In the genomic region with DNA sequence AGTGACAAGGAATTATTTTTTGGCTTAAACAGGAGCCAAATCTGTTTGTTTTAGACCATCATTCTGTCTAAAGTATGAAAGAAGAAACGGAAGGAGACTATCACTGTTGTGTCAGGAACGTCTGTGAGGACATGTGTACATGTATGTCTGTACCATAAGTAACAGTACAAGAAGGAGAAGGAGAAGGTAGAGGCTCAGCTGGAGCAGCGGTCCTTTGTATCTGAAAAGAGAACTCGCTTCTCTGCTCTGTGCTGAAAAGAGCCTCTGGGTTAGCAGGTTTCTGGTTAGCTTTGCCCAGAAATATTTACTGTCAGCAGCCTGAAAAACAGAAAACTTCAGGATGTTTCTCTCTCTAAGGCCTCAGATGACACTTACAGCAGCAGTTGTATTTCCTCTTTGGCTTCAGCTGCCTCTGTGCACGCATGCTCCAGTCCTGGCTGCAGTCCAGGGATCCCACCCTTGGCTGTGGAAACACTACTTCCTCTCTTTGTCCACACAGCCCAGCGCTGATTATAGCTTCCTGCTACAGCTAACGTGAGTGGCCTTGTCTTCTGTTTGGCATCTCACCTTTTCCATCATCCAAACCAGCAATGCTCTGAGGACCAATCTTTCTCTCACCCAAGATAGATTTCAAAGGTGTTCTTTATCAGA, we compare ENCODE assay signal across 9 mouse cellular contexts.
DNase-seq lines count a peak whose midpoint lies in the region; ATAC-seq and TF ChIP-seq lines count a peak whose summit lies in the region.
"Had no signal": no experiment of that assay in that cellular context is flagged by ENCODE, and none has a peak within 500 bp of the region (broad histone marks: within the 10 kb centered on the region; RNA-seq: fewer than 3 reads in every experiment).

No protein-coding gene starts in this region.

- no peaks in the 10 kb centered on the region for H3K36me3 ChIP-seq in heart, embryonic 13.5 days
- no peaks in the 10 kb centered on the region for H3K36me3 ChIP-seq in lung, embryonic 16.5 days (ENCODE audit: control insufficient read depth, insufficient read depth, low read length)
- H3K36me3 ChIP-seq in small intestine, adult 2 months (ENCODE audit: control insufficient read depth, insufficient read depth, low read length), result no peaks in the 10 kb centered on the region
- H3K36me3 ChIP-seq: hindbrain, embryonic 15.5 days had no signal

- H3K9me3 ChIP-seq in heart, embryonic 13.5 days, result no peaks in the 10 kb centered on the region
- no peaks in the 10 kb centered on the region for H3K9me3 ChIP-seq in lung, embryonic 16.5 days (ENCODE audit: control insufficient read depth, low read length)
- H3K9me3 ChIP-seq: hindbrain, embryonic 15.5 days had no signal

- TF ChIP-seq CTCF in small intestine, adult 2 months (IDR thresholded peaks at IDR 0.05; ENCODE audit: extremely low read depth, insufficient read length, insufficient replicate concordance, low read depth, low read length), result no peak

- DNase-seq in frontal cortex, postnatal 14 days (ENCODE audit: low spot score in 2 of 2), result peak; percentile 53 to 54
- no peak for DNase-seq in frontal cortex, adult 2 months (ENCODE audit: extremely low spot score in 1 of 2, low spot score in 1 of 2)
- peak; percentile 91 to 93 for DNase-seq in kidney, postnatal 36 days
- DNase-seq in cerebellum, adult 11 months, result no peak

- H3K27ac ChIP-seq in brown adipose tissue, adult 24 weeks (replicated peaks; ENCODE audit: low read depth, low read length), result peak overlapping the region; percentile 67
- H3K27ac ChIP-seq in heart, embryonic 13.5 days (replicated peaks), result peak overlapping the region; percentile 60
- peak overlapping the region; percentile 53 for H3K27ac ChIP-seq in lung, embryonic 16.5 days (ENCODE audit: low read length)
- H3K27ac ChIP-seq in small intestine, adult 2 months (ENCODE audit: insufficient read depth, low read depth, low read length), result peak overlapping the region; percentile 71
- H3K27ac ChIP-seq: hindbrain, embryonic 15.5 days had no signal

- no peak overlapping the region for H3K9ac ChIP-seq in heart, embryonic 13.5 days
- H3K9ac ChIP-seq in lung, embryonic 16.5 days (ENCODE audit: low read length), result no peak overlapping the region
- H3K9ac ChIP-seq: hindbrain, embryonic 15.5 days had no signal

- H3K4me1 ChIP-seq in brown adipose tissue, adult 24 weeks (ENCODE audit: control insufficient read depth, insufficient read depth, insufficient read length, low read length), result peaks cover 8% of the 10 kb centered on the region
- peaks cover 31% of the 10 kb centered on the region for H3K4me1 ChIP-seq in heart, embryonic 13.5 days
- H3K4me1 ChIP-seq in lung, embryonic 16.5 days (replicated peaks; ENCODE audit: control insufficient read depth, insufficient read depth, low read length), result peaks cover 24% of the 10 kb centered on the region
- H3K4me1 ChIP-seq in small intestine, adult 2 months (ENCODE audit: control insufficient read depth, insufficient read depth, insufficient read length, low read length), result peaks cover 9% of the 10 kb centered on the region; the same call in 1 of the 2 replicates

- WGBS in heart, embryonic 13.5 days, result 30% methylated on average over 7 of the region's 7 CpGs
- 10% methylated on average over 7 of the region's 7 CpGs for WGBS in lung, embryonic 16.5 days
- WGBS in small intestine, adult 2 months, result 24% methylated on average over 7 of the region's 7 CpGs

- no peak overlapping the region for H3K4me2 ChIP-seq in heart, embryonic 13.5 days
- no peak overlapping the region for H3K4me2 ChIP-seq in lung, embryonic 16.5 days (ENCODE audit: low read depth, low read length)
- H3K4me2 ChIP-seq: hindbrain, embryonic 15.5 days had no signal

- peak; percentile 74; the same call in 1 of the 2 replicates for ATAC-seq in heart, embryonic 13.5 days (ENCODE audit: extremely low read depth, insufficient number of reproducible peaks, low FRiP score, low TSS enrichment)
- peak; percentile 95 for ATAC-seq in lung, embryonic 16.5 days (ENCODE audit: low read depth)

- peaks cover 3% of the 10 kb centered on the region; the same call in 1 of the 2 replicates for H3K27me3 ChIP-seq in heart, embryonic 13.5 days (replicated peaks)
- no peaks in the 10 kb centered on the region for H3K27me3 ChIP-seq in lung, embryonic 16.5 days (ENCODE audit: control insufficient read depth, insufficient read depth, low read depth, low read length)
- no peaks in the 10 kb centered on the region for H3K27me3 ChIP-seq in small intestine, adult 2 months (ENCODE audit: control insufficient read depth, insufficient read depth, low read length)
- H3K27me3 ChIP-seq: hindbrain, embryonic 15.5 days had no signal

- no peak overlapping the region for H3K4me3 ChIP-seq in brown adipose tissue, adult 24 weeks (ENCODE audit: insufficient read depth, low read depth, low read length)
- no peak overlapping the region for H3K4me3 ChIP-seq in heart, embryonic 13.5 days
- H3K4me3 ChIP-seq in lung, embryonic 16.5 days (ENCODE audit: low read length), result no peak overlapping the region
- no peak overlapping the region for H3K4me3 ChIP-seq in small intestine, adult 2 months (ENCODE audit: low read depth, low read length)
- H3K4me3 ChIP-seq: hindbrain, embryonic 15.5 days had no signal

- no peak for TF ChIP-seq POLR2A in small intestine, adult 2 months (IDR thresholded peaks at IDR 0.05; ENCODE audit: low read depth, low read length)

Comparison
In these comparisons a context has a peak if more than half of its experiments do, and no peak if none do; other contexts are left out.
1. DNase-seq: peak in frontal cortex, postnatal 14 days (2 of 2) and kidney, postnatal 36 days (2 of 2); none in frontal cortex, adult 2 months (0 of 2) and cerebellum, adult 11 months (single experiment).
2. Peak in every context shown above with its lines, with median percentiles within 50 percentile points of each other: H3K27ac ChIP-seq.